Mouse (Mus musculus) heart, embryonic 14.5 days (tissue): ENCODE measurements around the gene Elk3. TPM values are rescaled to one million over a fixed set of nuclear protein-coding genes. Genes with fewer than 3 reads are reported as not detected.

ENCODE experiments used
- ATAC-seq: fragments of 200-750 bp; cut with Nextera tagmentation; 2 replicates; pipeline ENCODE4 v1.8.0; 2017; ENCODE audit warnings: low read depth, moderate TSS enrichment; ENCODE audit not compliant: insufficient number of reproducible peaks, insufficient read depth, low FRiP score
- H3K27ac ChIP-seq, 2 experiments: fragments of 200-500 bp in 1 of 2; fragments of 300-500 bp in 1 of 2; sonication (generic) in 1 of 2; replicated peaks in 1 of 2; 2 replicates each; pipeline ENCODE4 v1.5.1; 2012 to 2014; ENCODE audit warnings: low read depth in 2 of 2, low read length in 2 of 2, control low read depth in 1 of 2, mild to moderate bottlenecking in 1 of 2, mixed read lengths in 1 of 2; ENCODE audit not compliant: control insufficient read depth in 1 of 2, insufficient read depth in 1 of 2
- H3K27me3 ChIP-seq: fragments of 300-500 bp; sonication (generic); 2 replicates; pipeline ENCODE4 v1.6.1; 2014; ENCODE audit warnings: mild to moderate bottlenecking, low read length, control low read depth; ENCODE audit not compliant: control insufficient read depth, insufficient read depth
- H3K36me3 ChIP-seq: fragments of 300-500 bp; sonication (generic); 2 replicates; pipeline ENCODE4 v1.6.1; 2014; ENCODE audit warnings: mild to moderate bottlenecking, control low read depth, low read length, mixed read lengths; ENCODE audit not compliant: control insufficient read depth, insufficient read depth
- H3K4me1 ChIP-seq, 2 experiments: fragments of 200-500 bp in 1 of 2; fragments of 300-500 bp in 1 of 2; sonication (generic) in 1 of 2; 2 replicates each; pipeline ENCODE4 v1.6.1; 2012 to 2014; ENCODE audit warnings: low read length in 2 of 2, control low read depth in 1 of 2, mixed read lengths in 1 of 2; ENCODE audit not compliant: control insufficient read depth in 2 of 2, insufficient read depth in 2 of 2
- H3K4me2 ChIP-seq: fragments of 300-500 bp; sonication (generic); 2 replicates; pipeline ENCODE4 v1.6.1; 2014; ENCODE audit warnings: mild to moderate bottlenecking, low read length
- H3K4me3 ChIP-seq, 2 experiments: fragments of 200-500 bp in 1 of 2; fragments of 300-500 bp in 1 of 2; sonication (generic) in 1 of 2; 2 replicates each; pipeline ENCODE4 v1.5.1; 2012 to 2014; ENCODE audit warnings: low read length in 2 of 2, mild to moderate bottlenecking in 2 of 2, control low read depth in 1 of 2, low read depth in 1 of 2, moderate library complexity in 1 of 2; ENCODE audit not compliant: control insufficient read depth in 1 of 2, insufficient read depth in 1 of 2
- H3K9ac ChIP-seq: fragments of 300-500 bp; sonication (generic); 2 replicates; pipeline ENCODE4 v1.6.1; 2014; ENCODE audit warnings: mild to moderate bottlenecking, low read length
- H3K9me3 ChIP-seq: fragments of 300-500 bp; sonication (generic); 2 replicates; pipeline ENCODE4 v1.6.1; 2016; ENCODE audit warnings: low read length, control low read depth; ENCODE audit not compliant: control insufficient read depth
- WGBS: fragments of 180-500 bp; shearing (Covaris S2); extraction: QIAGEN DNeasy Blood & Tissue Kit; methylation state at CpG from one replicate; pipeline ENCODE4 v1.1.7; 2014; 5-methylcytosine and 5-hydroxymethylcytosine counted together
- polyA plus RNA-seq: library from polyadenylated mRNA; unstranded; fragments of >200 nt; fragmentation: Nextera tagmentation; extraction: Ambion mirVana; gene quantifications from 2 replicates; pipeline ENCODE4 v1.2.1, GENCODE M21; 2014

The Elk3 gene
- polyA plus RNA-seq, 1 experiment from 2014 or later = 46.5 TPM

DNA sequence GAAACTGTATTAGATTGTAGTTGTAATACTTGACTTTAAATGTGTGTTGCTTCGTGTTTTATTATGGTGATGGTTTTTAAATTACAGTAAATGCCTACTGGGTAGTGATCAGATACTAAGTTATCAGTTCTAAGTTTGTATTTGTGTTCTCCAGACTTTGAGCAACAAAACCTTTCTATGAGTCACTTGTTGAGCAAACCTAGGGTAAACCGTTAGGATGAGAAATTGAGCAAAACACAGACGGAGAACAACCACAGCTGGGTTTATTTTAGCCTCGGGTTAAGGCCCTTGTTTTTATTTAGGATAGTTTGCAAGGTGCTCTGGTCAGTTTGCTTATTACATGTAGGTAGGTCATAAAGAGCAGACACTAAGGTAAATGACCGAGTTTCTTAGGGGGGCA lies 103.8 kb downstream of the Elk3 start:
- 82% methylated on average over 5 of the region's 5 CpGs for WGBS
- no peaks in the 10 kb centered on the region for H3K9me3 ChIP-seq

GRCm38 (mm10) chr10:93205287-93205956 lies 105.5 kb downstream of the Elk3 start:
- H3K9ac ChIP-seq = no peak overlapping the region

More for the DNA sequence above, 103.8 kb downstream of the Elk3 start:
- no peak overlapping the region for H3K4me2 ChIP-seq
- H3K9ac ChIP-seq = no peak overlapping the region
- H3K4me1 ChIP-seq = peaks cover 2 to 3% of the 10 kb centered on the region in 2 experiments; a peak in 1 of 4 replicates
- no peak overlapping the region for H3K4me3 ChIP-seq
- H3K27ac ChIP-seq = no peak overlapping the region
- ATAC-seq = no peak
- no peaks in the 10 kb centered on the region for H3K27me3 ChIP-seq
- H3K36me3 ChIP-seq = peaks cover 17% of the 10 kb centered on the region

DNA sequence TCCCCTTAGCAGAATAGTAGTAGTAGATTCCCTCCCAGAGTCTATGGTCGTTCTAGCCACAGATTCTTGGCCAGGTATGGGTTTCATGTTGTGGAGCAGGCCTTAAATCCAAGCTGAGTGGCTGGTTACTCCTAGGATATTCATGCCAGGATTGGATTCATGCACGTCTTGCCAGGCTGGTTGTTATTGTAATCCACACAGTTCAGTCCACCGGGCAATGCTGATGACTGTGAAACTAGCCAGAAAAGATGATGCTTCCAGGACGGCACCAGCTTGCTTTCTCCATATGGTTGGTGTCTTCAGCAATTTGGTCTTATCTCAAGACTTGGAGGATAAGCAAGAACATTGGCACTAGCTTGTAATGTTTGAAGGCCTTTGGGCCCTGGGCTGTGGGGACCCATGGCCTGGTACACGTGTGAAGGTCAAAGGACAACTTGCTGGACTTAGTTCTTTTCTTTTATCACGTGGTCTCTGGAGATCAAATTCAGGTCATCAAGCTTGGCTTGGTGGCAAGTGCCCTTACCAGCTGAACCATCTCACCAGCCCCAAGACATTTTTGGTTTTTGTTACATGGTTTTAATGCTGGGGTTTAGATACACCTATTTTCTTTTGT lies 109.0 kb downstream of the Elk3 start:
- Histone ChIP-seq H3K4me2 (no peak overlapping the region), H3K36me3 (peaks cover 16% of the 10 kb centered on the region), H3K27ac (no peak overlapping the region), H3K4me3 (no peak overlapping the region), H3K4me1 (peaks cover 1 to 3% of the 10 kb centered on the region in 2 experiments; a peak in 2 of 4 replicates), H3K9me3 (no peaks in the 10 kb centered on the region), H3K9ac (no peak overlapping the region), H3K27me3 (no peaks in the 10 kb centered on the region)
- no peak for ATAC-seq
- WGBS = 87% methylated on average over 6 of the region's 6 CpGs

More at GRCm38 (mm10) chr10:93205287-93205956, 105.5 kb downstream of the Elk3 start:
- peaks cover 9% of the 10 kb centered on the region; the same call in 1 of the 2 replicates for H3K36me3 ChIP-seq
- no peaks in the 10 kb centered on the region for H3K27me3 ChIP-seq
- H3K4me2 ChIP-seq = no peak overlapping the region
- H3K9me3 ChIP-seq = no peaks in the 10 kb centered on the region
- 90% methylated on average over 4 of the region's 4 CpGs for WGBS
- no peak overlapping the region for H3K27ac ChIP-seq
- H3K4me1 ChIP-seq = peaks cover 2 to 3% of the 10 kb centered on the region in 2 experiments; a peak in 1 of 4 replicates
- no peak for ATAC-seq
- no peak overlapping the region for H3K4me3 ChIP-seq

DNA sequence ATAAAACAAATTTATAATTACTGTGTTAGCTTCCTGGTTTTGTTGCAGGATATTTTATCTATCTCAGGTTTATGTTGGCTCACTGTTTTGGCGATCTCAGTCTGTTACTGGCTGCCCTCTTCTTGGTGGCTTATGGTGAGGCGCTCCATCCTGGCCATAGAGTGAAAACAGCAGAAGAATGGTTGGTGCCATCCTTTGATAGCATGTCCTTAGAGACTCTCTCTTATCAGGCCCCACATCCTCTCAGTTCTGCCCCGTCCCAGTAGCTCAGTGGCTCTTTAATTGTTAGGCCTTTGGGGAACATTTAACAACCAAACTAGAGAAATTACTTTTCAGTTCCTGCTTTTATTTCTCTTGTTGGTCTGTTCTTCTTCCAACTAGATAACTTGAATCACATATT lies 112.0 kb downstream of the Elk3 start:
- ATAC-seq = no peak
- no peaks in the 10 kb centered on the region for H3K9me3 ChIP-seq
- no peak overlapping the region for H3K27ac ChIP-seq
- no peak overlapping the region for H3K4me3 ChIP-seq
- no peak overlapping the region for H3K4me2 ChIP-seq
- no peak overlapping the region for H3K9ac ChIP-seq
- H3K27me3 ChIP-seq = no peaks in the 10 kb centered on the region
- WGBS = 80% methylated on average over 3 of the region's 3 CpGs
- peaks cover 16% of the 10 kb centered on the region for H3K36me3 ChIP-seq
- peaks cover 6 to 19% of the 10 kb centered on the region in 2 experiments for H3K4me1 ChIP-seq

Other genes with a start within 250 kb of the Elk3 start
- 0.11 and 0.31 TPM in 2 replicates for gene Cfap54, start 229.5 kb downstream of the Elk3 start, polyA plus RNA-seq
- gene Cdk17, start 150.3 kb downstream of the Elk3 start, polyA plus RNA-seq = 24.4 and 27.1 TPM in 2 replicates
- gene Lta4h, start 142.3 kb upstream of the Elk3 start, polyA plus RNA-seq = 306 and 315 TPM in 2 replicates
- not detected in 2 replicates for gene Hal, start 177.6 kb upstream of the Elk3 start, polyA plus RNA-seq
- 0.14 and 0.42 TPM in 2 replicates for gene Amdhd1, start 228.9 kb upstream of the Elk3 start, polyA plus RNA-seq
- 0.19 and 0.23 TPM in 2 replicates for gene Ccdc38, start 229.5 kb upstream of the Elk3 start, polyA plus RNA-seq